Mouse (Mus musculus) kidney, embryonic 16.5 days (tissue): ENCODE results near the gene Mospd1. TPM values are rescaled to one million over a fixed set of nuclear protein-coding genes. Genes with fewer than 3 reads are reported as not detected.

ENCODE experiments used
- ATAC-seq: fragments of 200-750 bp; cut with Nextera tagmentation; 2 replicates; pipeline ENCODE4 v1.8.0; 2017; ENCODE audit warnings: moderate TSS enrichment; ENCODE audit not compliant: low FRiP score, low TSS enrichment
- H3K27ac ChIP-seq: fragments of 300-500 bp; sonication (generic); 2 replicates; pipeline ENCODE4 v1.5.1; 2014; ENCODE audit warnings: low read length
- H3K27me3 ChIP-seq: fragments of 300-500 bp; sonication (generic); 2 replicates; pipeline ENCODE4 v1.6.1; 2014; ENCODE audit warnings: low read length, control low read depth, mixed read lengths; ENCODE audit not compliant: insufficient read depth
- H3K36me3 ChIP-seq: fragments of 300-500 bp; sonication (generic); 2 replicates; pipeline ENCODE4 v1.6.1; 2014; ENCODE audit warnings: low read length, control low read depth, mixed read lengths; ENCODE audit not compliant: insufficient read depth
- H3K4me1 ChIP-seq: fragments of 300-500 bp; sonication (generic); 2 replicates; pipeline ENCODE4 v1.6.1; 2014; ENCODE audit warnings: low read length, control low read depth, mixed read lengths; ENCODE audit not compliant: insufficient read depth
- H3K4me2 ChIP-seq: fragments of 300-500 bp; sonication (generic); replicated peaks from 2 replicates; pipeline ENCODE4 v1.6.1; 2014; ENCODE audit warnings: low read depth, low read length
- H3K4me3 ChIP-seq: fragments of 300-500 bp; sonication (generic); 2 replicates; pipeline ENCODE4 v1.5.1; 2014; ENCODE audit warnings: mild to moderate bottlenecking, low read length
- H3K9ac ChIP-seq: fragments of 300-500 bp; sonication (generic); replicated peaks from 2 replicates; pipeline ENCODE4 v1.6.1; 2014; ENCODE audit warnings: low read length
- H3K9me3 ChIP-seq: fragments of 300-500 bp; sonication (generic); 2 replicates; pipeline ENCODE4 v1.6.1; 2016; ENCODE audit warnings: low read length, control low read depth
- WGBS: fragments of 180-500 bp; shearing (Covaris S2); extraction: QIAGEN DNeasy Blood & Tissue Kit; methylation state at CpG from one replicate; pipeline ENCODE4 v1.1.7; 2014; 5-methylcytosine and 5-hydroxymethylcytosine counted together
- polyA plus RNA-seq: library from polyadenylated mRNA; unstranded; fragments of >200 nt; fragmentation: Nextera tagmentation; extraction: Ambion mirVana; gene quantifications from 2 replicates; pipeline ENCODE4 v1.2.1, GENCODE M21; 2015

Gene Mospd1
- polyA plus RNA-seq, 1 experiment from 2014 or later = 40.4 TPM

DNA sequence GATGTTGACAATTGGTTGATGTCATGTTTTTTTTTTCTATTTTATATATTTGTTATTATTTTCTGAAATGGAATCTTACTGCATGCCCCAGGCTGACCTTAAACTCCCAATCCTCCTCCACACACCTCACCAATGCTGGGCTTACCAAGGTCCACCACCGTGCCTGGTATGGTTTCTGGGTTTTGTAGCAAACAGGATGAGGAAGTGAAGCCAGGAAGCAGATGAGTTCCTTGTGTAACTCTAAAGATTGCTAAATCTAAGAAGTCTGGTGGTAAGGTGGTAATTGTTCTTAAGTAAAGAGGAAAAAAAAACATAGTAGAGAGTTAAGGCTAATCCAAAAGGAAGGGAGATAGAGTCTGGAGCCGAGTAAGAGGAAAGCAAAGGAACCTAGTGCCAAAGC, 49.7 kb downstream of the Mospd1 start:
- no peak for ATAC-seq
- Histone ChIP-seq H3K9ac (no peak overlapping the region), H3K27me3 (peaks cover 2% of the 10 kb centered on the region; the same call in 1 of the 2 replicates), H3K4me2 (no peak overlapping the region), H3K27ac (no peak overlapping the region), H3K9me3 (no peaks in the 10 kb centered on the region), H3K4me3 (no peak overlapping the region), H3K36me3 (no peaks in the 10 kb centered on the region), H3K4me1 (0 out of 2 replicates have a peak, but pooled peaks cover 3% of the 10 kb centered on the region)
- 31% methylated on average over 2 of the region's 2 CpGs for WGBS

Other genes with a start within 250 kb of the Mospd1 start
- gene Plac1, start 130.4 kb downstream of the Mospd1 start, polyA plus RNA-seq = 5.3 and 5.8 TPM in 2 replicates
- 9.4 and 9.9 TPM in 2 replicates for gene Fam122b, start 100.7 kb downstream of the Mospd1 start, polyA plus RNA-seq
- gene Fam122c, start 97.1 kb downstream of the Mospd1 start, polyA plus RNA-seq = not detected in 2 replicates
- 0.37 TPM in 1 of 2 replicates, not detected in the other for gene Etd, start 64.4 kb upstream of the Mospd1 start, polyA plus RNA-seq
- gene Rtl8c, start 237.5 kb upstream of the Mospd1 start, polyA plus RNA-seq = 72.6 and 78.3 TPM in 2 replicates
- gene Gm14597, start 238.5 kb upstream of the Mospd1 start, polyA plus RNA-seq = not detected in 2 replicates